Mouse (Mus musculus) lung, postnatal 36 days (tissue): Measurements from ENCODE around the gene Bcl11b.
A peak's percentile ranks its signal among the peaks of the same experiment; 100 is the strongest.

Source experiments
- DNase-seq: peaks from one replicate; pipeline ENCODE4 v3.0.0; 2022; ENCODE audit warnings: mixed read lengths

The Bcl11b gene

GRCm38 (mm10) chr12:107930611-107931350, 72.6 kb downstream of the Bcl11b start:
- peak; percentile 81 for DNase-seq

GRCm38 (mm10) chr12:107928905-107929304, 74.5 kb downstream of the Bcl11b start:
- no peak for DNase-seq

- DNase-seq: no peak
Observed at GRCm38 (mm10) chr12:107928464-107928901, 74.9 kb downstream of the Bcl11b start.

- DNase-seq: no peak
Observed at GRCm38 (mm10) chr12:107927961-107928431, 75.4 kb downstream of the Bcl11b start.

DNA sequence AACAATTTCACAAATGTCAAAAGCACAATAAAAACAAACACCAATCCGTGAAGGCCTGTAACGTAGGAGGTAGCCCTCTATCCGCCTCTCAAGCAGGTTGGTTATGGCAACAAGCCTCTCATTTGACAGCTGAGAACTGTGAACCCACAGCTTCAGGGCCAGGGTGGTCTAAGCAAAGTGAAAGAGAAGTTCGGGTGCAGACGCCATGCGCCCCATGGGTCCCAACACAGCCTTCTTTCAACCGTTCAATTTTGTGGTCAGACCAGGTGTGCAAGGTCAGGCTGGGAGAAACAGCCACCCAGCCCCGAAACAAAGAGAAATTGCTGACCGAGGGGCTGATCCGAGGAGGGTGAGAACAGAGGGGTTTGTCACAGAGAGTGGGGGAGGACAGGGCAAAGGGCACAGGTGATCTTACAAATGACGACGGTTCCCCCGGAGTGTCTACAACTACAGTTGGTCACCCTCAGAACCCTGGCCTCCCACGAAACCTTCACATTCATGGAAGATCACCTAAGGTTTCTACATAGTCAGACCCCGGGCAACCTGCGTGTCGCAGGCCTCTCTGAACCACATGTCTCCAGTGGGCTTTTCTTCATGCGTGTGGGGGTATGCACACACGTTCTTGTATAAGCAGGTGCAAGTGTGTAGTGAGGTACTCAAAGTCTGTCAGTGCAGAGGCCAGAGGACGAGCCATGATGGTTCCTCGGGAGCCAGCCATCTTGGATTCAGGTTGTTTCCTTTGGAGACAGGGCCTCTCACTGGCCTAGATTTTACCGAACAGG, 77.1 kb downstream of the Bcl11b start:
- DNase-seq: no peak

- DNase-seq: no peak
Observed at GRCm38 (mm10) chr12:107924696-107925095, 78.7 kb downstream of the Bcl11b start.

- no peak for DNase-seq
Observed at GRCm38 (mm10) chr12:107923963-107924362, 79.4 kb downstream of the Bcl11b start.

DNA sequence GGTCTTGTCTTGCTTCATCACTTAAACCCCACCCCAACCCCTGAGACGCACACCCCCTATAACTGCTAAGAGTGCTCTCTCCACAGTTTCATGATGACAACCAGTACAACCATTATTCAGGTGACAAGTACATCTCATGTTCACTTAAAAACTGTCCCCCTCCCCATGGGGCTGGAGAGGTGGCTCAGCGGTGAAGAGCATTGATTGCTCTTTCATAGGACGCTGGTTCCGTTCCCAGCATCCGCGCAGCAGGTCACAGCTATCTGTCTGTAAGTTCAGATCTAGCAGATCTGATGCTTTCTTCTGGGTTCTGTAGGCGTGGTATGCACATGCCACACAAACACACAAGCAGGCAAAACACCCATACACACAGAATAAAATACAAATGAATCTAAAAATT, 81.2 kb downstream of the Bcl11b start:
- no peak for DNase-seq

DNA sequence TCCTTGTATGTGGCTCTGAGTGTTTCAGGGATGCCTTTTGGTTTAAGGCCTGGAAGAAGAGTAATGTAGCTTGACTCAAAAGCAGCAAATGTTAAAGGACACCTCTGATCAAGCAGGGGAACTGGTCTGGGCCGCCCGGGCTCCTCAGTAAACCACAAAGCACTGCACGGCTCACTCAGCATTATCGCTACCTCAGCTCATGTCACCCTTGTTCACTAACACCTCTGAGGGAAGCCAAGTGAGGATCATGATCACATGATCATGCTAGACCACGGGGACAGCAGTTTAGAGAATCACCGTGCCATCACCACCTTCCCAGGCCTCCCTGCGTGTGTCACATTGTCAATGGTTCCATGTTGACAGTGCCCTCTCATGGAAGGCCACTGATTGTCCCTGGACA, 81.8 kb downstream of the Bcl11b start:
- no peak for DNase-seq

DNA sequence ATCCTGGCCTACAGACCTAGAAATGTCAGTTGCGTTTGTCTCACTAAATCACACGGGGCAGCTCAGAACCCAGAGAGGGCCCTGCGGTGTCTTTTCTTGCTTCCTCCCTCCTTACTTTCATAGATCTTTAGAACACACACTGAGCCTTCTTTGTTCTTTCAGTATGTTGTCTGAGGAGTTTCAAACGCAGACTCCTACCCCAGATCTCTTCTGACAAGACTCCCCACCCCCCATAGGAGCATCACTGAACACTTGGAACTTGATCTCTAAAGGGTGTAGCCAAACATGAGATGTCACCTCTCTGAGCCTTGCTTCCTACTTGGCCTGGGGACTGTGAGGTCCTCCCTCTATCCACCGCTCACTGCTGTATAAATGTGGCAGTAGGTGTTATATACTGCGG, 82.2 kb downstream of the Bcl11b start:
- DNase-seq: no peak

DNA sequence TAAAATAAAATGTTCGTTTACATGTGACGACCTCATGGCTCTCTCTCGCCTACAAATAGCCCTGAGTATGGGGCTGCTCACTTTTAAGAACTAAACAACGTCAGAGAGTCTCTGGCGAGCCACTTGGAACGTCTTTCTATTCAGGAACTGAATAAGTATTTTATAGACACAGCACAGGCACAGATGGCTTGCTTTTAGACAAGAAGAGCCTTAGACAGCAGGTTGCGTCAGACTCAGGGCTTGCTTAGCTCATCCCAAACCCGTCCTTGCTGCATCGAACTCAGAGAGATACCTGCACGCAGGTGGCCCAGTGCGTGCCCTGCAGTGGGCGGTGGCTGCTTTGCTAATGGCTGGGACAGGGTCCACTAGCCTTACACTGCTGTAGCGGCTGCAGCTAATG, 82.7 kb downstream of the Bcl11b start:
- DNase-seq: no peak

- no peak for DNase-seq
Observed at GRCm38 (mm10) chr12:107920076-107920475, 83.3 kb downstream of the Bcl11b start.

DNA sequence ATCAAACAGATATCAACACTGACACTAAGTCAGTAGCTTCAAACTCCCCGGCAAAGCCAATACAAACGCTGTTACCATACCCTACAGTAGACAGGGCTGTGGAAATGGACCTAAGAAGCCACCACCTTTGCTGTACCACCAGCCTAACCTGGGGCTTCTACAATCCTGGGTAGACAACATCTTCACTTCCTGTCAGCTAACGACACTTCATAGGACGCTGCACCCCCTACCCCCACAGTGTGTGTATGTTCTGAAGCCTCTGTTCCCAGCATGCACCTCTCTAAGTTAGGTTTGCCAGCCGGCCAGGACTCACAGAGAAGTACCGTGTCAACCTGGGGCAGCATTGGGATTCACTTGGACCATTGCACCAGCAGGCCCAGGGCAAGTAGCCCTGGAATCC, 84.6 kb downstream of the Bcl11b start:
- peak; percentile 8 for DNase-seq

DNA sequence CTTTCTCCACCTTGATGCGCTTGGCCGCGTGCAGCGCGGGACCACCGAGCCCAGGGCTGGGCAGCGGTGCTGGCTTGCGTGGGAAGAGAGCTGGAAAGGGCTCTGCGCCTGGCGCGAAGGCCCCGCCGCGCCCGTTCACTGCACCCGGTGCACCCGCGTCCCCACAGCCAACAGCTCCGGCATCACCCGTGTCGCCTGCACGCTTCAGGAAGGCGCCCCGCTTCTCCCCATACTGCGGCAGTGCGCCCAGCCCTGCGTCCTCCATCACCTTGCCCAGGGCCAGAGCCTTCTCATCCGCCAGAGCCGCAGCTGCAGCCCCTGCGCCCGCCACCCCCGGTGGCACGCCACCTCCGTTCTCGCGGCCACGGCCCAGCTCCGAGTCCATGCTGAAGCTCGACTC, 87.4 kb downstream of the Bcl11b start:
- no peak for DNase-seq

GRCm38 (mm10) chr12:107915396-107915795, 88.0 kb downstream of the Bcl11b start:
- DNase-seq: no peak

DNA sequence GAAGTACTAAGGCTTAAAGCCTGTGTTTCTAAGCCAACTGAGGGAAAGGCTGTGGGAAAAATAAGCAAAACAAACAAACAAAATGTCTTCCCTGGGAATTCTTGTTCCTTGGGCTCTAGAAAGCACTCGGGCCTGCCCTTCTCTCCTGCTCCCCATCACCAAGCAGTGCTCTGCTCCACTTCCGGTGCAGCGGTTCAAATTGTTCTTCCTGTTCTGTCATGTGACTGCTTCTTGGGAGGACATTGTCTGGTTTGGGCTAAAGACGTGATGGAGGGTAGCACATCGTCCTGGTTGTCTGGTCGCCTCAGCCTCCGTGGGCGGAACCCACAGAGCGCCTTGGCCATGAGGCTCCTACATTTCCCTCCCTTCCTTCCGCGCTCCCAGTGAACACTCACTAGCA, 94.6 kb downstream of the Bcl11b start:
- no peak for DNase-seq

GRCm38 (mm10) chr12:107905333-107905732, 98.1 kb downstream of the Bcl11b start:
- no peak for DNase-seq

- no peak for DNase-seq
Observed at GRCm38 (mm10) chr12:107904457-107904856, 98.9 kb downstream of the Bcl11b start.

DNA sequence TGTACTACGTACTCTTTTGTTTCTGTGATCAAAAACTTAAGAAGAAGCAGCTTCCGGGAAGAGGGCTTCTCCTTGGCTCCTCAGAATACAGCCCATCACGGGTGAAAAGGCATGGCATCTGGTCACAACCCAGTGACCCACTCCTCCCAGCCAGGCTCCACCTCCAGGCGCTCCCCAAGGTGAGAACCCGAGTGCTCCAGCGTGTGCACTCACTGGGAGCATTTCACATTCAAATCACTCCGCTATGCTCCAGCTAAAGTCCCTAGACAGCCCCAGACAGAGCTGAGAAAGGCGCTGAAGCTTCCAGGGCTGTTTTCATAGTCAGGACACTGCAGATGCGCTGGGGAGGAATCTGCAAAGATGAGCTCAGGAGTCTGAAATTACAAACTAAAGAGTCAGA, 99.5 kb downstream of the Bcl11b start:
- no peak for DNase-seq

DNA sequence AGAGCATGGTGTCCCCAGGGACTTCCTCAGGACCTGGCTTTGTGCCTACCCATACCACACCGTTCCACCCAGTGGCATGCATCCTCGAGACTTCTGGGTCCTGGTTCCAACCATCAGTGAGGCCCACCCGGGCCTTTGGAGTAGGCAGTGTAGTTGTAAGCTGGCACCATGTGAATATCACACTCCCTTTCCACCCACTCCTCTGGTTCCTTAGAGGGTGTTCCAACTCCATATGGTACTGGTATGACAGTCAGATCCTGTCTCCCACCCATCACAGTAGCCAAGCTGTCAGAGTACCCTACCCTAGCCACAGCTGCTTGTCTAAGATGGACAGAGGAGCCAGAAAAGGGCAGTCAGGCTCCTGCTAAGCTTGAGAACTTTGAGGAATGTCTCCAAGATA, 112.0 kb downstream of the Bcl11b start:
- no peak for DNase-seq

DNA sequence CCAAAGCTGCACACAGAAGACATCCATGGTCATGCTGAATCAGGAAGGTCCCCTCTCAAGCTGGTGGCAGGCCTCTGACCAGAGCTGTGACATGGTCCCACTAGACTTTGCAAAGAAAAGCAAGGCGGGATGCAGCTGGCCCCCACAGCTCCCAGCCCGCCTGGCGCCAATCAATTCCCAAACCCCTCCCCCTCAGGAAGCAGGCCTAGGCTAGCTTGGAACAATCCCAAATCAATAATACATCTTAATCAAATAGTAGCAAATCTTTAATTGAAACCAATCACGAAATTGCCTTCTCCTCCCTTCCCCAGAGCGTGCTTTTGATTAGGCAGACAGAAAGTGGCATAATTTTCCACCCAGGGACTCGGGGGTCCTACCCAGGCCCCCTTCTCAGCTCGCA, 113.1 kb downstream of the Bcl11b start:
- no peak for DNase-seq

DNA sequence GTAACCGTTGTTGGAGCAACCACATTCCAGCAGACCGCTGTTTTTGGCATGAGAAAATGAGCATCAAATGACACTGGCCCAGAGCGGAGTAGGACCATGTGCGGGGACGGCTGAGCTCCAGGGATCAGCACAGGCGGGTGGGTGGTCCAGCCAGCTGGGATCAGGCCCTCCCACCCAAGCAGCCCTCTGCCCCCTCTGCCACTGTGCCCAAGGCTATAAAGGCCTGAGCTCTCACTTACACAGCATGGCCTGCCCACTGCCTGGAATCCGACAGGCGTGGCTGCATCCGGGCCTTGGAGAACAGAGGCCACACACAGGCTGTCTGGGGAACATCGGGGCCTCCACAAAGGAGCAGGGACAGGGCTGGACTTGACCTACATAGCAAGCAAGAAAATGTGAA, 113.6 kb downstream of the Bcl11b start:
- no peak for DNase-seq

GRCm38 (mm10) chr12:107888646-107889045, 114.8 kb downstream of the Bcl11b start:
- DNase-seq: no peak

GRCm38 (mm10) chr12:107888049-107888448, 115.4 kb downstream of the Bcl11b start:
- DNase-seq: no peak
